Mouse (Mus musculus): ENCODE results near the gene Stk24.

DNA sequence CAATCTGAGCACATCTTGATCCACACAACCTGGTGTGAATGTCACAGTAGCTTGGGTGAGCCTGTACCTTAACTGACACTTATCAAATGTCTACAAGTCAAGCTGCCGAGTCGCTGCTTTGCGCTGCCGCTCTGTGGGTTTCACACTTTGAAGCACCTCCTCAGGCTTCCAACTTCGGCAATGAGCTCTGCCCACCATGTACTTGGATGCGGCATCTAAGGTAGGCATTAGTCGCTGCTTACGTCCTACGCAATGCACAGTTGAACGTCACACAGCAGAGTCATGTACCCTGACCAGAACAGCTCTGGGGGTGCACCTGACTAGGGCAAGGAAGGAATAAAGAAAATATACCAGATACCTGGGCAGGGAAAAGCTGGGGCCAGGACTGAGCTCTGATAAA lies 66.5 kb downstream of the Stk24 start:
- TF ChIP-seq EP300 (IDR thresholded peaks at IDR 0.05), result no peak
- TF ChIP-seq CTCF (IDR thresholded peaks at IDR 0.05), result no peak
